Mouse (Mus musculus) thymus, postnatal 0 days (tissue): ENCODE results near the gene Vmn1r49. TPM values are rescaled to one million over a fixed set of nuclear protein-coding genes. Genes with fewer than 3 reads are reported as not detected.
"Not testable (repeated sequence)": the region's sequence is repeated elsewhere in the genome, so short reads cannot be mapped to it uniquely, and the experiment has no call there.

Source experiments
- DNase-seq: peaks from one replicate; pipeline ENCODE4 v3.0.0-alpha.2; 2015; ENCODE audit warnings: low spot score
- polyA plus RNA-seq: library from polyadenylated mRNA; unstranded; fragments of >200 nt; fragmentation: Nextera tagmentation; extraction: Ambion mirVana; gene quantifications from 2 replicates; pipeline ENCODE4 v1.2.1, GENCODE M21; 2015

Gene Vmn1r49
- not detected in 2 replicates for polyA plus RNA-seq

DNA sequence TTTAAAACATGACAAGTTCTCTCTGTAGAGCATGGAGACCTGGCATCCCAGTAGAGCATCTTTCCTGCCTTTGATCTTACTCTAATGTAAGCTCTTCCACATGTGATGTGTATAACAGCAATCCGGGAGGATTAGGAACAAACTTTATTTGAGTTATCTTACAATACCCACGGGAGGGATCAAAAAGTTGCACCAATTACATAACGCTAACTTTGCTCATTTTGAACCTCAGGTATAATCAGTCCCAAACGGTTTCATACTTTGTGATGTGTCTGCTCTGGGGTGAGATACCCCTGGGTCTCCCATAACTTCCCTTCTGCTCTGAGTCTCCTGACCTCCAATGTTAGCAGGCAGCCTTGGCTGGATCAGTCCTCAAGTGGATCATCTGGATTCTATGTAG is at the start of gene Vmn1r49:
Gene Vmn1r49 (minus strand): TSS at position 101 of the 400 bp plus-strand sequence.
- DNase-seq: no peak

DNA sequence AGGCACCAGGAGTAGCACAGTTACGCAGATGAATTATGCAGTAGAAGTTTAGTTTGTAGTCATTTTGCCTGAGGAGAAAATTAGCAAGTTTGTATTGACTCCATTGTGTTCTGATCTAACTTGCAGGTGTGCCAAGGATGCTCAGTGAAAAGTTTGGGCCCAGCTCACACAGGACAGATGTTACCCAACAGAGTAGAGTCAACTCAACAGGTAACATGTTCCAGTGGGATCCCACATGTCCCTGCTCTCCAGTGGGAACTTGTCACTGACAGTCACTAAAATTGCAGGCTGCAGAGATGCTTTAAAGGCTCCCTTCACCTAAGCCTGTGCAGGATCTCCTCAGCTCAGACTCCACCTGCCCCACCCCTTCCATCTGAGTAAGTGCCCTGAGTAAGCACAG is 44.0 kb upstream of the Vmn1r49 start, which contains the start of gene Vmn1r51:
Gene Vmn1r51 (plus strand): TSS at position 301 of the 400 bp plus-strand sequence.
- not testable (repeated sequence) for DNase-seq

GRCm38 (mm10) chr6:90101130-90101529 is 22.8 kb upstream of the Vmn1r49 start, which contains the start of gene Vmn1r50:
Gene Vmn1r50, plus strand, starts transcription at chr6:90101430.
- DNase-seq: no peak

DNA sequence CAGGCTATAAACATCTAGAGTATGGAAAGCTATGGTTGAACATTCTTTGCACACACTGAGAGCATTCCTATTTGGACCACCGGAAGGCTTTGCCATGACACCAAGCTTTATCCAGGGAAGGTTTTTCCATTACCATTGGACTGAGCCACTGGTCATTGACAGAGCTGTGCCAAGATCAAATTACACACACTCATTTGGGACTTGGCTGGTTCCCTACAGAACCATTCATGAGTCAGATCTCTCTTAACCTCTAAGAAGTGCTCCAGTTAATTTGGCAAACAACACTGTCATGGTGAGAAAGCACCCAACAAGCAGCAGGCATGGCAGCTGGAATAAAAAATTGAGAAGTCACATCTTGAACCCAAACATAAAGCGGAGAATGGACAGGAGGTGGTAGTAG is 22.3 kb upstream of the Vmn1r49 start:
- DNase-seq: no peak

- DNase-seq: not testable (repeated sequence)
Measured at GRCm38 (mm10) chr6:90036741-90037140, 41.6 kb downstream of the Vmn1r49 start, which contains the start of gene Vmn1r48. Gene Vmn1r48, minus strand, starts transcription at chr6:90036841.

Other genes starting within 250 kb of the Vmn1r49 start
- gene Vmn1r42, start 202.1 kb downstream of the Vmn1r49 start, polyA plus RNA-seq: not detected in 2 replicates
- not detected in 2 replicates for gene Vmn1r43, start 202.1 kb downstream of the Vmn1r49 start, polyA plus RNA-seq
- gene Vmn1r44, start 194.8 kb downstream of the Vmn1r49 start, polyA plus RNA-seq: not detected in 2 replicates
- gene Vmn1r45, start 137.9 kb downstream of the Vmn1r49 start, polyA plus RNA-seq: not detected in 2 replicates
- gene Vmn1r46, start 109.2 kb downstream of the Vmn1r49 start, polyA plus RNA-seq: not detected in 2 replicates
- gene Vmn1r47, start 62.4 kb downstream of the Vmn1r49 start, polyA plus RNA-seq: not detected in 2 replicates
- gene Vmn1r48, start 41.7 kb downstream of the Vmn1r49 start, polyA plus RNA-seq: not detected in 2 replicates
- gene Vmn1r50, start 22.9 kb upstream of the Vmn1r49 start, polyA plus RNA-seq: not detected in 2 replicates
- gene Vmn1r51, start 44.1 kb upstream of the Vmn1r49 start, polyA plus RNA-seq: not detected in 2 replicates
- gene Vmn1r52, start 96.3 kb upstream of the Vmn1r49 start, polyA plus RNA-seq: not detected in 2 replicates
- gene V1ra8, start 124.3 kb upstream of the Vmn1r49 start, polyA plus RNA-seq: not detected in 2 replicates
- not detected in 2 replicates for gene Vmn1r53, start 145.9 kb upstream of the Vmn1r49 start, polyA plus RNA-seq
- gene Vmn1r54, start 167.8 kb upstream of the Vmn1r49 start, polyA plus RNA-seq: not detected in 2 replicates
- gene BC048671, start 222.7 kb upstream of the Vmn1r49 start, polyA plus RNA-seq: not detected in 2 replicates
- gene Chst13, start 246.7 kb upstream of the Vmn1r49 start, polyA plus RNA-seq: 0.13 TPM in 1 of 2 replicates, not detected in the other